Mouse (Mus musculus): ENCODE results near the gene Klf7. TPM values are rescaled to one million over a fixed set of nuclear protein-coding genes. Genes with fewer than 3 reads are reported as not detected.

The Klf7 gene
- total RNA-seq, 2 experiments from 2014 or later, result 14.5 to 18.4 TPM

DNA sequence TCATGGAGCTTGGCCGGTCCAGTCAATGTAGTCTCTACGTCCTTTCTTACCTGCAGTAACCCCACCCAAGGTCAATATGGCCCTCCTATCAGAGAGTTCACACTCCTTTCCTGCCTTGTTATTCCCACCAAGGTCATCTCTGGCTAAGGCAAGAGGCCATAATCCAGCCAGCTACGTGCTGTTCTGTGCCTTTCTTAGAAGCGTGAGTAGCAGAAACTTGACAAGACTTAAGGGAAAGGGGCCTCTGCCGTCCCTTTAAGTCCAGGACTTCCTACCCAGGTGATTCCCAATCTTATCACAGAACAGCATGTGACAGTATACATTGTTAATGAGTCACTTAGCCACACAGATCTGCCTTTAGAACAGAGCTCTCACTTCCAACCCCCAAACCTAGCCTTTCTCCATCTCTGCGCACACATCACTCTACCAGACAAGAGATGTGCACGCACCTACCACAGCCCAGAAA is 16.9 kb downstream of the Klf7 start:
- DNase-seq, result no peak

GRCm38 (mm10) chr1:64104665-64105064 is 17.4 kb downstream of the Klf7 start:
- no peak for DNase-seq

- DNase-seq, result no peak
Measured at GRCm38 (mm10) chr1:64101331-64101730, 20.8 kb downstream of the Klf7 start.

DNA sequence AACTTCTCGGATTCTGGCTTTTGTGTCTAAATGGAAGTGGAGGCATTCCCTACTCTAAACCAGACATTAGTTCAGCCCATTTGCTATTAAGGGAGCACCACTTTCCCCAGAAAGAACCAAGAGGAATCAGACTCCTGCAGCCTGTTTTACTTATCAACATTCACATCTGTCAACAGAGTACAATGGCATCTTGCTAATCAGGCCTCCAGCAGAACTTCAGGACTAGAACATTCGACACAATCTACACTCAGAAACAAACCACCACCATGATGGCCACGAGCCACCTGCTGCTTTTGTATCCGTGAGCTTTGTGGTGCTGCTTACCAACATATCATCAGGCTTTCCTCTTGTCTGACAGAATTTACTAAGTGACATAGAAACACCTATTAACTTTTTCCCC is 23.3 kb downstream of the Klf7 start:
- peak in 1 of 2 experiments; percentile 19 for DNase-seq

- DNase-seq, result peak in 1 of 2 experiments; percentile 73
Measured at GRCm38 (mm10) chr1:64097640-64098287, 24.3 kb downstream of the Klf7 start.

GRCm38 (mm10) chr1:64093018-64093417 is 29.1 kb downstream of the Klf7 start:
- DNase-seq, result peak in 1 of 2 experiments; percentile 45

DNA sequence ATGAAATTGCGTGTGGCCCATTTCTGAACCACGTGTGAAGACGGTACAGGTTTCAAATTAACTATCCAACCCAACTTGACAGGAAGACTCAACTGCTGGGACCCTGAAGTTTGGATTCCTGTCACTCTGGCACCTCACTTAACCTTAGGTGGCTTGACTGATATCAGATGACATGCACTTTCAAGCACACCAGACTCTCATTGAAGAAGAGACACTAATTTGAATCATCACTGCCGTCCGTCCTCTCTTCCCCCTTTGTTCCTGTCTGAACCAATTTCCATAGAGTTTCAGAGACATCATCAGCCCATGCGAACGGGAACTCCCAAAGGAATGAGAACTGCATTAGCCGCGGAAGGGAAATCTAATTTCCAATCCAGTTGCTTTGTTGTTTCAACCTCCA is 30.5 kb downstream of the Klf7 start:
- DNase-seq, result peak in 1 of 2 experiments; percentile 5

DNA sequence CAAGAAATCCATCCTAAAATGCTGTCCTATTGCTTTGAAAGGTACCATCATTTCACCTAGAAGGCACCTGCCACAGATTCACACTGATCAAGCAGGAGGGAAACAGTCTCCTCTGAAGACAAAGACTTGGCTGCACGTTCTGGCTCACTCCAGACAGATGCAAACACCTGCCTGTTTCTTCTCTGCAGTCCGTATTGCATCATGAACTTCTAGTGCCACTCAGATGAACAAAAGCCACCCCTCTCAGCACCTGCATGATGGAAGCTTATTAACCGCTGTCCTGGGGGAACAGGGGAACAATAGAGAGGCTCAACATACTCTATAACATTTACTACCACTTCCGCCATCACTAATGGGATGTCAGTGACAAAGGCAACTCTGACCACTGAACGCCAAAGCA is 31.5 kb downstream of the Klf7 start:
- no peak for DNase-seq

DNA sequence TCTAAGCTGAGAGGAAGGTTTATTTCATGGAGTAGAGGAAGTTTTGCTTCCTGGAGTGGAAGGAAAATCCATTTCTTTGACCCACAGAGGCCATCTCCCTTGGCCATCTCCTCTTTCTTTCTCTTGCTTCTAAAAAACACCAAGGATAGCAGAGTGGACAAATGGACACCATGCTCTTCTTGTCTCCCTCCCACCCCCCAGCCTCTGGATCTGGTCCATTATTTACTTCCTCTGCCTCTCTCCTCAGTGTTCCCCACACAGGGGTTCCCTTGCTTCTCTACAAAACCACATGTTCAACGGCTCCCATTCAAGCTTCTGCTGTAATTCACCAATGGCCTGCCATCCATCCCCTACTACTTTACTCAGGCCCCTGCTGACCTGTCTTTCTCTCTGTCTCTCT is 32.4 kb downstream of the Klf7 start:
- DNase-seq, result no peak

DNA sequence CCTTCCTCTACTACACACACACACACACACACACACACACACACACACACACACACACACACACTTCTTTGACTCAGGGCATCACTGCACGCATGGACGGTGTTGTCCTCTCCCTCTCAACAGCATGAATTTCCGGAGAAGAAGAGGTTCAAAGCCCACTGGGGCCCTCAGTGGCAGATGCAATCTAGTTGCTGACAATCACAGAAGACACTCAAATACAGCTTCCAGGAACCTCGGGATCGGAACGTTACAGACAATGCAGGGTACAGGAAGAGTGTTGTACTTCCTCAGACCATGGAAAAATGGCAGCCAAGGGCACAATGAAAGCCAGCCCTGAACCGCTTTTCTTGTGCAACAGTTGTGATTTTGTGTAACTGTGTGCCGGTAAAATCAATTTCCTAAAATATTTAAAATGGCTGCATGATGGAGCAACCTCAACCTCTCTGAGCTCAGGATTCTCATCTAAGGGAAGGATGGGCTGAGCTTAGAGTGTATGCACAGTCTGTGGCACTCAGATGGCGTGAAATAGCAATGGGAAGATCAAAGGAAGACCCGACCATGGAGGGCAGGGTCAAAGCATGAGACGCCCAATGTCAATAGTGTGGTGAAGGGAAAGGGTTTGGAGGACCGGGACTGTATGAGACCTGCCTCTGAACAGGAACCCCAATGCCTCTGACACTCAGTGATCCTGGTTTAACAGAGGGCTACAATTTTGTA is 33.3 kb downstream of the Klf7 start:
- peak; percentile 54 to 65 for DNase-seq

GRCm38 (mm10) chr1:64087657-64088603 is 34.2 kb downstream of the Klf7 start:
- DNase-seq, result peak; percentile 74 to 90

DNA sequence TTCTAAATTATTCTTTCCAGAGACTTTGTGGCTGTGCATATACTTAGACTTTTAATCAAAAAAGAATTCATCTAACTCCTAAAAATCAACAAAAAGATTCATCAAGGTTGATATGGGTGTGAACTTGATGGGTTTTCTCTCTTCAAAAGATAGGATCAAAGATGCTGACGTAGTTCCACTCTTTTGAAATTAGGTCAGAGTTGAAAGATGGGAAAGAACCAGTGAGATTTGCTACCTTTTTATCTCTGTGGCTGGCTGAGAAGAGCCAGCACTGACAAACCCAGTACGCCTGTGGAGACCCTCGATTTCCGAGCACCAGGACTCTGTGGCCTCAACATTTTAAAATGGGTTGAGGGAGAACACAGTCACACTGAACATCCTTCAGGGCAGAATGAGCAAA is 36.2 kb downstream of the Klf7 start:
- DNase-seq, result no peak

DNA sequence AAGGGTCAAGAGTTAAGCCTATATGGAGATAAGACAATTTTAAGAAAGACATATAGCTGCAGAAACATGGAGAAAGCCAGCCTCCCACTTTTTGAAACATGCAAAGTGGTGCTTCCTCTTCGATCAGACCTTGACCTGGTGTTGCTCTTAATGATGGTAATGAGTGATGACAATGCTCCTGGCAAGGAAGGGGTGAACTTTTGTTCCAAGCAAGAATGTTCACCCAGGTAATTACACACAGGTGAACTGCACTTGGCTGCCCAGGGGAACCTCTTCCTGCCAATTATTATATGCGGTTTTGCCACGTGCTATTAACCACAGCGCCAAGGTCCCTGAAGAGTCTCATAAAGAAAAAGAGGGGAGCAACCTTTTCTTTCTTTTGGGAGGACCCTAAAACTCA is 36.7 kb downstream of the Klf7 start:
- DNase-seq, result no peak

DNA sequence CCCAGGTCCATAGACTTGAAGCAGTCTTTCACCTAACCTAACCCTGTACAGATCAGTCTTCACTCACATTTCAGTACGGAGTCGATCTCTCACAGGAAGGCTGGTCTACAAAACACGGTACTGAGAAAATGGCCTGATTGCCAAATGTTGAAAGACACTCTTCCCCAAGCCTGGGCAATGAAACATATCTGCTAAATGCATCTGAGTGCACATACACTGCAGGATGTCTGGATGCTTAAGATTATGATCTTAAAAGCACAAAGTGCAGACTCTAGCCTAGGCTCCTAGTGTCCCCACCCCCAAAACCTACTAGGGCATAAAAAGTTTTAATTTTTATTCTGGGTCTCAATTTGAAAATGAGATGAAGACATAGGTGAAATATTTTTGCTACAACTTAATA is 37.4 kb downstream of the Klf7 start:
- DNase-seq, result peak in 1 of 2 experiments; percentile 33

DNA sequence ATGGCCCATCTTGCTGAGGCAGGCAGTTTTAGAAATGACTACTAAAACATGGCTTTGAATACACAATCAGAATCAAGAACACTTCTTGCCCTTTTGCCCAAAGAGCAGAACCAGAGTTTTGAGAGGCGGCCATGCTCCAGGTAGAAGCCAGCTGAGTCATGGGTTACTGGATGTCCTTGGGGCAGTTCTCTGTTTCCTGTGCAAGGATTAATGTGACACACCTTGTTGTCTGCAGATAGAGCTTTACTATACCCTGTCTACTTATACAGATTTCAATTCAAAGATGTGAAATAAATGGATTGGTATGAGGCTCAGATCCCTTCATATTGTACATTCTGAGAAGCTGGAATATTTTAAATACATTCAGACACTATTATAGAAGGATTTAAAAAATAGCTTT is 40.3 kb downstream of the Klf7 start:
- DNase-seq, result no peak

GRCm38 (mm10) chr1:64081217-64081616 is 40.9 kb downstream of the Klf7 start:
- no peak for DNase-seq

DNA sequence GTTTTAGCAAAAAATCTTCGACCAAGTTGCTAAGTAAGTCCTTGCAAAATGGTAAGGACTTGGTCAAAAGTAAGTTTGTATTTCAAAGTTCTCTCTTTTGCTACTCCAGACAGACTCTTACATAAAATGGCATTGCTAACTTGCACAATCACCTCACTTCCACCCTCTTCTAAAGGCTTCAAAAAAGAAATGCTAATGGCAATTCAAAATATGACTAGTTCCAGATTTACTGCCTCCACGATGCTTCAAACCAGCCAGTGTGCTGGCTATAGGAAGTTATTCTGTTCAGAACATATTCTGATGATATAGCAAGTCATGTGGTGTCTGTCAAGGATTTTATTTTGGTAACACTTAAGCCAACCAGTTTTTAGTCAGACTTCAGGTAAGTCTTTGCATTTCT is 41.8 kb downstream of the Klf7 start:
- DNase-seq, result no peak

- DNase-seq, result peak; percentile 57 to 67
Measured at GRCm38 (mm10) chr1:64078747-64079211, 43.3 kb downstream of the Klf7 start.

GRCm38 (mm10) chr1:64078011-64078746 is 43.9 kb downstream of the Klf7 start:
- peak in 1 of 2 experiments; percentile 85 for DNase-seq

DNA sequence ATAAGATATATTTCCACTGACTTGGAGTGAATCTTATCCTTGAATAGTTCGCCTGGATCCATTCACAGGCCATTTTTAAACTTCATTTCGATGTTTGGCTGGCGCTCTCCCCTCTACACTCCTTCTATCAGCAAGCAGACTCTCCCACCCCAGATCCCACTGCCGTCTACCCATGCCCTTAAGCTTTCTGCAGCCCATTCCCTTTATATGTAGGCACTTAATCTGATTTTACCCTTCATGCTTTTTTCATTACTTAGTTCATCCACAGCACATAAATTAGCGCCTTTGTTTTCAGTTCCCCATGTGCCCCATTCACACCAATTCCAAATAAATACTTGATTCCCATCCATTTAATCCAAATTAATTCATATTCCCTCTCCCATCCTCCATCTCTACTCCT is 48.0 kb downstream of the Klf7 start:
- DNase-seq, result no peak

GRCm38 (mm10) chr1:64070947-64071346 is 51.1 kb downstream of the Klf7 start:
- no peak for DNase-seq
